Mouse (Mus musculus) spleen, adult 12 weeks (tissue): ENCODE results near the gene Shcbp1l.
A peak's percentile ranks its signal among the peaks of the same experiment; 100 is the strongest.
"Not testable (repeated sequence)": the region's sequence is repeated elsewhere in the genome, so short reads cannot be mapped to it uniquely, and the experiment has no call there.

Experiments
- DNase-seq: peaks from one replicate; pipeline ENCODE4 v3.0.0; 2022; ENCODE audit warnings: low spot score

Gene Shcbp1l

GRCm38 (mm10) chr1:153424271-153424670 is 691 bp upstream of the Shcbp1l start:
- peak; percentile 47 for DNase-seq

- no peak for DNase-seq
These were observed 6.2 kb downstream of the Shcbp1l start for GRCm38 (mm10) chr1:153431158-153431557.

- DNase-seq, result no peak
These were observed 6.7 kb downstream of the Shcbp1l start for GRCm38 (mm10) chr1:153431701-153432100.

GRCm38 (mm10) chr1:153432329-153432728 is 7.4 kb downstream of the Shcbp1l start:
- no peak for DNase-seq

- no peak for DNase-seq
These were observed 9.1 kb downstream of the Shcbp1l start for GRCm38 (mm10) chr1:153433851-153434589.

GRCm38 (mm10) chr1:153437536-153437935 is 12.6 kb downstream of the Shcbp1l start:
- DNase-seq, result no peak

- no peak for DNase-seq
These were observed 15.8 kb downstream of the Shcbp1l start for GRCm38 (mm10) chr1:153440752-153441151.

GRCm38 (mm10) chr1:153441656-153442055 is 16.7 kb downstream of the Shcbp1l start:
- DNase-seq, result no peak

GRCm38 (mm10) chr1:153443019-153443418 is 18.1 kb downstream of the Shcbp1l start:
- DNase-seq, result no peak

GRCm38 (mm10) chr1:153443632-153444031 is 18.7 kb downstream of the Shcbp1l start:
- no peak for DNase-seq

- no peak for DNase-seq
These were observed 21.3 kb downstream of the Shcbp1l start for GRCm38 (mm10) chr1:153446120-153446831.

GRCm38 (mm10) chr1:153451237-153452154 is 26.5 kb downstream of the Shcbp1l start:
- no peak for DNase-seq

- no peak for DNase-seq
These were observed 28.2 kb downstream of the Shcbp1l start for GRCm38 (mm10) chr1:153453146-153453642.

GRCm38 (mm10) chr1:153456137-153456536 is 31.2 kb downstream of the Shcbp1l start:
- DNase-seq, result no peak

GRCm38 (mm10) chr1:153461796-153462195 is 36.8 kb downstream of the Shcbp1l start:
- DNase-seq, result no peak

GRCm38 (mm10) chr1:153479296-153479695 is 54.3 kb downstream of the Shcbp1l start:
- no peak for DNase-seq

- DNase-seq, result peak; percentile 67
These were observed 55.5 kb downstream of the Shcbp1l start for GRCm38 (mm10) chr1:153480386-153481024.

- no peak for DNase-seq
These were observed 56.1 kb downstream of the Shcbp1l start for GRCm38 (mm10) chr1:153481025-153481412.

GRCm38 (mm10) chr1:153485201-153485796 is 60.3 kb downstream of the Shcbp1l start:
- no peak for DNase-seq

GRCm38 (mm10) chr1:153486120-153486519 is 61.2 kb downstream of the Shcbp1l start:
- not testable (repeated sequence) for DNase-seq
